Mouse (Mus musculus) layer of hippocampus, postnatal 10 days (tissue): ENCODE results near the gene Tmem30c. TPM values are rescaled to one million over a fixed set of nuclear protein-coding genes. Genes with fewer than 3 reads are reported as not detected.

ENCODE experiments used
- DNase-seq, 2 experiments: peaks; one replicate each; pipeline ENCODE4 v3.0.0; 2021; ENCODE audit warnings: low spot score in 2 of 2
- long read RNA-seq: library from polyadenylated mRNA; stranded (forward); transcript quantifications from one replicate; pipeline ENCODE4 v2.0.0, GENCODE M21; 2023
- total RNA-seq, 2 experiments: library from RNA; stranded (reverse); gene quantifications; 2 replicates each; pipeline ENCODE4 v1.2.3; 2021

The Tmem30c gene
- under 1 TPM; 0.11 to 0.53 TPM for total RNA-seq
- long read RNA-seq = 0 reads

DNA sequence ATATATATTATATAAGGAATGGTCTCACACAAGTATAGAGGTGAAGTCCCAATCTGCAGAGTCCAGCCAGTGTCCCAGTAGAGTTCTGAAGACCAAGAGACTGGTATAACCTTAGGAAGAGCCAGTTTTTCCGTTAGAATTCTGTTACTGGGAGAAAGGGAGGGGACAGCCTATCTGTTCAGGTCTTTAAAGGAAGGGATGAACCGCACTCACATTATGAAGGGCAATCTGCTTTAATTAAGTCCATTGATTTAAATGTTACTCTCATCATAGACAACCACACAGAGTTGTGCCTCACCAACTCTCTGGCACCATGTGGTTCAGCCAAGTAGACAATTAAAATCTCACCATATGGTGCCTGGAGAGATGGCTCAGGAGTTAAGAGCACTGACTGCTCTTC is at the start of gene Tmem30c:
Gene Tmem30c, minus strand, starts transcription at position 101 of the 400 bp plus-strand sequence.
- DNase-seq = no peak

DNA sequence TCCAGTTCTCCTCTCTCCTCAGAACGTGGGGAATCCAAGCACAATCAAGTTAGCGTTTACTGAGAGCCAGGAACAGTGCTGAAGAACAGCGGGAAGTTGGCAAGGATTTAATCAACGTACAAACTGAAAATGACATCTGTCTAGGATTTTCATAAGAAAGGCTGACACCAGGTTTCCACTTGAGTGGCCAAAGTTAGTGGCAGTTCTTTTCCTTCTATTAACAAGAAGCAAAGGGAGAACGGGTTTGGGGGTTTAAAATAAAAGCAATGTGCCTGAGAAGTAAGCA is 47.9 kb upstream of the Tmem30c start:
- DNase-seq = no peak

GRCm38 (mm10) chr16:57339765-57340612 is 47.3 kb upstream of the Tmem30c start:
- DNase-seq = no peak

DNA sequence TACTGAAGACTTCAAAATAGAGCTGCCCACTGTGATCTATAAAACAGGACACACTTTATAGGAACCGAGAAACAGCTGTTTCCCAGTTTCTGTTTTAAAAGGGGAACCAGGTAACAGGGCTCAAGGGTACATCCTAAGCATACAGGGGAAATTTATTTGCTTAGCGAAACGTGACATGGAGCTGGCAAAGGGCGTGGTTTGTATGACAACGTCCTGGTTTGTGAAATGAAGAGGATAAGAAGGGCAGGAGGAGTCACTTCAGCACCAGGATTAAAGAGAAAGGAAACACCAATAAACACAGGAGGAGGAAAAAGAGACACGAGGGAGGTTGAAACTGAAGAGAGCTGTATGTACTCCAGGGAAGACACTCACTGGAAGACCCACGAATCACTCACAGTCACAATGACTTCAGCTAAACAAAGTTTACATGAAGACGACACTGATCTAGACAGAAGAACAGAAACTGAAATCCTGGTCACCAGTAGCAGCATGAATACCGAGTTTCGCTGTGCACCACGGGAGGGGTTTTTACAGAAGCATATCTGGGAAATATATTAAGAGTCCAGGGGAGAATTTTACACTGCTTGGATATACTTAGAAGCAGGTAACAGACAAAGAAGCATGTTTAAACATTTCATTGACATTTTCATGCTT is 44.2 kb upstream of the Tmem30c start:
- DNase-seq = no peak

GRCm38 (mm10) chr16:57332301-57332700 is 39.6 kb upstream of the Tmem30c start:
- DNase-seq = no peak

DNA sequence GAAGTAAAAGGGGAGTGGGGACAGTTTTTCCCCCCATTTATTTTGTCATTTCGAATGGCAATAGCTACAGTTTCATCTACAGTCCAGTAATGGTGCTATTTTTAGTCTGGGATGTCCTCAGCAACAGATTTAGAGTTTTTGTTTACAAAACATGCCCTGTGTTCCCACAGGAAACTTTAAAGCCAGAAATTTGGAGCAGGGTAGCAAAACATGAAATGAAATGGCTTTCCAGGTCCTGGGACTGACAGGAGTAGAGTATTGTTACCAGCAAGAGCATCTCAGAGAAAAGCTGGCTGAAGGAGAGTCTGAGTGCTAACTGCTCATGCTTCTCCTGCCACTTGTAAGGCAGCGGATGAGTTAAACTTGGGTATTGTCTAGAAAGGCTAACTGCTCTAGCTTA is 37.4 kb upstream of the Tmem30c start:
- no peak for DNase-seq

DNA sequence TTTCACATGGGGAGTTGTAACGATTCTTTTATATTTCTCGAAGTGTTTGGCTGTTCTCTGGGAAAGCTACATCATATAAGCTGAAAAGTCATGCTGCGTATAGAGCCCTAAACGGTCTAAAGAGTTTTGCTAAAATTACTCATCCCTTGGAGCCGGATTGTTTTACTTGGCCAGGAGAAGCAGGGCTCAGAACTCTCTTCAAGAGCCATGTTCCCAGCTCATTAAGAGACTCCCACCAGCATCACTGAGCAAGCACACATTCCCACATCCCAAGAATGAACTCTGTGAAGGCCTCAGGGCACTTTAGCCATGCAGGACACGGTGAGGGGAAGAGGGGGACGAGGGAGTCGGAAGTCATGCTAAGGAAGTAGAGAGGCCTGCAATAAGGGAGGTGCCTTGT is 36.4 kb upstream of the Tmem30c start:
- DNase-seq = no peak

DNA sequence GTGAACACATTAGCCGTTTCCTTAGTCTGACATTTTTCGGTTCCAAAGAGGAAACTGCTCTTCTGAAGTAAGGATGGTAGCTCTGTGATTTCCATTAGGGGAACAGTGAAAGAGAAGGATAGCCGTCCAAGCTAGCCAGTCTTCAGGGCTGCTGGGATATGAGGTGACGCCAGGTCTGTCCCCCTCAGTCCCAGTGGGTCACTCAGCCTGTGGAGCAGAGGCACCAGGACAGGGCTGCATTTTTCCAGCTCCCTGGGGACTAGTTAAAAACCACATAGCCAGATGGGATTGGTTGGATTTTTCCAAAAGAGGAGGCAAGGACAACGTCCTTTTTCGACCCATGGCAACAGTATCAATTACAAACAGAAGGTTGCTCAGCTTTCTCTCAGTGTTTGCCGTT is 34.3 kb upstream of the Tmem30c start:
- no peak for DNase-seq

DNA sequence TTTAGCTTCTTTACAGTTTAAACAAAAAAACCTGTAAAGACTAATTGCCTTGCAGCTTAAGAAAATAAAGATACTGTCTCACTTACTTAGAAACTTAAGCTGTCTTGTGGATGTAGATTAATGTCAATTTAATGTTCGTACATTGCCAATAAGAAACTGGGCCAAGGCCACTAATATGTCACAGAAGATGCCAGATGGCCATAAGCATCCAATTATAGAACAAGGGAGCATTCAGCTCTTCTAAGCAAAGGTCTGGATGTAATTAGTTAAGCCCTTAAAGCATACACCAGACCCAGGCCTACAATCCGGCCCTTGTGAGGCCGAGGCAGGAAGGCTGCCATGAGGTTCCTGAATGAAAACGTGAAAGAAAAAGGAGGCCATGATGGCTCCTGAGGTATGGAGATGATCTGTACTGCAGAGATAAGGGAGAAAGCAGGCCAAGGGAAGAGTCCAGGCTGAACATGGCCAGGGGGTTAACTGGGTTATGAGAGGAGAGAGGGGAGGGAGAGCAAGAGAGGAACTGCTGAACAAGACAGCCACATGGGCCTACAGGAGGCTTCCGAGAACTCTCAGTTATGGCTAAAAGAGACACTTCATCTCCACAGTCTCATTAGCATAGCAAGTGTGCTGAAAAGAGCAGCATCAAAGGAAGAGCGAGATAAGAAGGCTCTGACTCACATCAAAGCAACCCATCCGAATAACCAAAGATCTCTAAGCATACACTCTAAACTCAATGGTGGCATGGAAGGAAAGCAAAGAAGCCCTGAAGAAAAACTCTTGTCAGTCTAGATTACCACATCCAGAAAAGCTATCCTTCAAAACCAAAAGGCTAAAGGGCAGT is 26.8 kb upstream of the Tmem30c start:
- no peak for DNase-seq

- no peak for DNase-seq
These were observed 26.0 kb upstream of the Tmem30c start for GRCm38 (mm10) chr16:57318637-57319125.

GRCm38 (mm10) chr16:57317882-57318636 is 25.4 kb upstream of the Tmem30c start:
- DNase-seq = no peak

GRCm38 (mm10) chr16:57317127-57317526 is 24.5 kb upstream of the Tmem30c start:
- DNase-seq = no peak

DNA sequence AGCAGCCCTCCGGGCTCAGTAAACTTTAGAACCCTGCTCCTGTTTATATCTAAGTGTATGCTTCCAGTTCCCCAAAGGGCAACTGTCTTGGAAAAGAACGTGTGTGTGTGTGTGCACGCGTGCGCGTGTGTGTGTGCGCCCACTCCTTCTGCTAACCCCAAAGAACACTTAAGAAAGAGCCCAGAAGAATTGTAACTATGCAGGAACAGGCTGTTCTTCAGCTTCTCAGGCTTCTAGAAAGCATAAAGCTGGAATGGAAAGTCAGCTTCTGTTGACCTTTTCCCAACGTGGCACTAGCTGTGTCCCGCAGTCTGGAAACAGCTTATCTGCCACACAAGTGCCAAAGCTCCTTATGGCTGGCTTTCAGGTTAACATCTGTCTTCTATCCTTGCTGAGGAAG is 22.4 kb upstream of the Tmem30c start:
- DNase-seq = no peak

- DNase-seq = no peak
These were observed 21.6 kb upstream of the Tmem30c start for GRCm38 (mm10) chr16:57314236-57314635.

DNA sequence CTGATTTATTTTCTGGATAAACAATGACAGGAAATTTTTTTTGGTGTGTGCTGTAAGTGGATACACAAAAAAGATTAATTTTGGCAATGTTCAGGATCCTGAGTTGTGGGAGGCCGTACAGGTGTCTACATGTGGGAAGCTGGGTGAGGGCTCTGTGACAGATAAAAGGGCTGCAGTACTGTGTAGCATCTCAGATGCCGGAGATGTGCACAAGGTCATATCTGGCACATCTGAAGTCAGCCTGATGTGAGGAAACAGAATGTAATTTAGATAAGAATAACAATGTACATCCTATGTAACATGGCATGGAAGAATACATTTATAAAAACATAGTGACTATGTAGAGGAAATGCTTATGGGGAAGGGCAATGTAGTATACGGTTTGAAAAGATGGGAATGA is 20.8 kb upstream of the Tmem30c start:
- DNase-seq = no peak

GRCm38 (mm10) chr16:57312130-57312529 is 19.5 kb upstream of the Tmem30c start:
- no peak for DNase-seq

DNA sequence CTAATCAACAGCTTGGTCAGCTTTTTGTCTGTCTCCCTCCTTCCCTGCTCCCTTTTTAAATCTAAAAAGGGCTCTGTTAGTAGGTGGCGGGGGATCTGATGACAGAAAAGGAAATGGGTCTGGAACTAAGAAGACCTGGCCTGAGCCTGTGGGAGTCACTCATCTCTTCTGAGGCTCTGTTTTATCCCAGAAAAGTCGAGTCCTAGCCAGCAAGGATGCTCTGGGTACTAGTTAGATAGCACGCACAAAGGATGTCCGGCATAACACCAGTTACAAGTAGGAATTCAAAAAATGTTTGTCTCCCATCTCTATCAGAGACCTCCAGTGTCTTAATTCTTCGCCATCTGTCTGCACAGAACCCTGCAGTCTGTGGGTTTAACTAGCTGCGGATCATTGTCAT is 12.8 kb upstream of the Tmem30c start:
- no peak for DNase-seq

DNA sequence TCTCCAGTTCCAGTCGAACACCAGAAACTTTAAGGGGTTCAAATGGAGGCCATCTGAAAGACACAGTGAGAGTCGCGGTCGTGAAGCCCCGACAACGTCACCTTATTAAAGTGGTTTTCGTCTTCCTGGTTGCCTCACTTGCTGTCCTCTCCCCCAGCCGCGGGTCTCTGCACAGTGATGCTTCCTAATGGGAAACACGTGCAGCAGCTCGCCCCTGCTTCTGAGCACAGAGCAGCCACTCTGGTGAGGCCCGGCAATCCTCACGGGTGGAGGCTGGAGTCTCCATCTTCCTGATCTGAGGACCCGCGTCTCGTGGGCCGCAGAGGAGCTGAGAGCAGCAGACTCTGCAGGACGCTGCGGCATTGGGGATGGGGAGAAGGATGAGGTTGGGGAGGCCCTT is 11.1 kb upstream of the Tmem30c start:
- no peak for DNase-seq

- DNase-seq = no peak
These were observed 10.4 kb upstream of the Tmem30c start for GRCm38 (mm10) chr16:57302792-57303698.

DNA sequence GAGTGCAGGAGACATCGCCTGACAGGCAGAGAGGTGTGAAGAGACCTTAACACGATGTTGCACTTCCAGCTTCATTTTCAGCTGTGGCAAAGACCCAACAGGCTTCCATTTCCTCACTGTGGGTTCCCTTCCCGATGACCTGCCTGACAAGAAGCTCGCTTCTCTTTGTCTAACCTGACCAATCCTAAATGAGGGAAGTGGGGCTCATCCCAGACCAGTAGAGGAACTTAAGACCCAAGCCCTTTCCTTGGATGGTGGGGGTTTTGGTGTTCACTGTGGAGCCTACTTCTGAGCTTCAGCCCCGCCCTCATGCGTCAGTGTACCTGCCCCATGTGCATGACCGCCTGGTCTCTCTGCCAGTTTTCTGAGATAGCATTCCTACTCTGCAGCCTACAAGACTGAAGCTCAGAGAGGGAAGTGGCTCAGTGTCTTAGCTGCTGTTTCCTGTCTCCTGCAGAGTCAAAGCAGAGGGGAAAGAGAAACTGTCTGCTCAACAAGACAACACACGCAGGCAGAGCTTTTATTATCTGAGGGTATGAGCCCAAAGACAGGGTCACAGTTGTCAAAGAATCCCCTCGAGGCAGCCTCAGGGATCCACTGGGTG is 8.9 kb upstream of the Tmem30c start:
- DNase-seq = no peak
